Mouse (Mus musculus) small intestine, adult 2 months (tissue): ENCODE data around the gene 9630041A04Rik.

Source experiments
- CTCF ChIP-seq: fragments of 200-500 bp; IDR thresholded peaks from 2 replicates; pipeline ENCODE4 v1.5.1; 2012; ENCODE audit warnings: low read depth, mild to moderate bottlenecking, control low read depth, inconsistent platforms, low read length, moderate library complexity, mixed read lengths; ENCODE audit not compliant: insufficient replicate concordance, insufficient read length; ENCODE audit errors: extremely low read depth
- POLR2A ChIP-seq: fragments of 200-500 bp; IDR thresholded peaks from 2 replicates; pipeline ENCODE4 v1.6.1; 2012; ENCODE audit warnings: low read depth, mild to moderate bottlenecking, control low read depth, inconsistent platforms, low read length, moderate library complexity

DNA sequence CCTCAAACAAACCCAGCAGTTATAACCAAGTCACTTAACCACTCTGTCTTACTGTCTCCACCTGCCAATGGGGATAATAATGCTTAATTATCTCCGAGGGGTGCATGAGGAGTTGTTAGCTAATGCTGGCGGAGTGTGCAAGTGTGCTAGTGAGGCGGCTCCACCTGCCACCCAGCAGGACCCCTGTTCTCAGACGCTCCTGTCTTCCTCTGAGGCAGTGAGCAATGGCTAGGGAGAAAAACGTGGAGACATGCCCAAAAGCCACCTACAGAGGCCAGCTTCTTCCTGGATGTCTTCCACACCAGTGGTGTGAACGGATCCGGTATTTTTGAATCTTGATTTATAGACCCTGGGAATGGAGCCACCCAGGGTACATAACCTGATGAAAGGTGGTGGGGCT is 83.7 kb downstream of the 9630041A04Rik start:
- TF ChIP-seq CTCF (no peak), POLR2A (no peak)
